Mouse (Mus musculus) left cerebral cortex, adult 8-10 months (tissue): ENCODE measurements around the gene Tnp2. TPM values are rescaled to one million over a fixed set of nuclear protein-coding genes. Genes with fewer than 3 reads are reported as not detected.

Experiments
- DNase-seq, 2 experiments: peaks; one replicate each; pipeline ENCODE4 v3.0.0; 2022; ENCODE audit warnings: low spot score in 2 of 2
- total RNA-seq, 4 experiments: library from RNA; stranded (reverse); gene quantifications; 2 replicates each; pipeline ENCODE4 v1.2.4; 2022

Gene Tnp2
- total RNA-seq, 4 experiments from 2014 or later: not detected

- no peak for DNase-seq
Observed at GRCm38 (mm10) chr16:10788866-10789265, 406 bp upstream of the Tnp2 start.

GRCm38 (mm10) chr16:10787548-10788058 lies 857 bp downstream of the Tnp2 start:
- DNase-seq: no peak

- no peak for DNase-seq
Observed at GRCm38 (mm10) chr16:10786782-10787547, 1.5 kb downstream of the Tnp2 start.

GRCm38 (mm10) chr16:10786288-10786687 lies 2.2 kb downstream of the Tnp2 start:
- peak; percentile 43 to 68 for DNase-seq

GRCm38 (mm10) chr16:10785371-10786231 lies 2.9 kb downstream of the Tnp2 start, which contains the start of gene Socs1:
Socs1 (minus strand) TSS chr16:10785536.
- DNase-seq: peak; percentile 59 to 80

- peak; percentile 62 to 82 for DNase-seq
Observed at GRCm38 (mm10) chr16:10784793-10785370, 3.6 kb downstream of the Tnp2 start.

GRCm38 (mm10) chr16:10783883-10784792 lies 4.3 kb downstream of the Tnp2 start:
- peak; percentile 19 to 30 for DNase-seq

GRCm38 (mm10) chr16:10783451-10783850 lies 5.0 kb downstream of the Tnp2 start:
- no peak for DNase-seq

GRCm38 (mm10) chr16:10783152-10783434 lies 5.4 kb downstream of the Tnp2 start:
- no peak for DNase-seq

GRCm38 (mm10) chr16:10782377-10783151 lies 5.9 kb downstream of the Tnp2 start:
- DNase-seq: no peak

- no peak for DNase-seq
Observed at GRCm38 (mm10) chr16:10781862-10782371, 6.5 kb downstream of the Tnp2 start.

- DNase-seq: no peak
Observed at GRCm38 (mm10) chr16:10780631-10781120, 7.8 kb downstream of the Tnp2 start.

- no peak for DNase-seq
Observed at GRCm38 (mm10) chr16:10777579-10778160, 10.8 kb downstream of the Tnp2 start.

- no peak for DNase-seq
Observed at GRCm38 (mm10) chr16:10776322-10776721, 12.1 kb downstream of the Tnp2 start.

GRCm38 (mm10) chr16:10774726-10775125 lies 13.7 kb downstream of the Tnp2 start:
- DNase-seq: no peak

GRCm38 (mm10) chr16:10773543-10773942 lies 14.9 kb downstream of the Tnp2 start:
- no peak for DNase-seq

- DNase-seq: no peak
Observed at GRCm38 (mm10) chr16:10771769-10772510, 16.5 kb downstream of the Tnp2 start.

- no peak for DNase-seq
Observed at GRCm38 (mm10) chr16:10770531-10771325, 17.7 kb downstream of the Tnp2 start.
